Mouse (Mus musculus): Measurements from ENCODE around the gene Cfap74.
"Not testable (repeated sequence)": the region's sequence is repeated elsewhere in the genome, so short reads cannot be mapped to it uniquely, and the experiment has no call there.

The Cfap74 gene

GRCm38 (mm10) chr4:155469590-155470262, 60.7 kb downstream of the Cfap74 start:
- no peak for DNase-seq (ENCODE audit: low spot score)

GRCm38 (mm10) chr4:155470263-155470953, 61.4 kb downstream of the Cfap74 start:
- DNase-seq (ENCODE audit: low spot score): no peak

GRCm38 (mm10) chr4:155470997-155471396, 62.0 kb downstream of the Cfap74 start:
- no peak for DNase-seq (ENCODE audit: low spot score)

DNA sequence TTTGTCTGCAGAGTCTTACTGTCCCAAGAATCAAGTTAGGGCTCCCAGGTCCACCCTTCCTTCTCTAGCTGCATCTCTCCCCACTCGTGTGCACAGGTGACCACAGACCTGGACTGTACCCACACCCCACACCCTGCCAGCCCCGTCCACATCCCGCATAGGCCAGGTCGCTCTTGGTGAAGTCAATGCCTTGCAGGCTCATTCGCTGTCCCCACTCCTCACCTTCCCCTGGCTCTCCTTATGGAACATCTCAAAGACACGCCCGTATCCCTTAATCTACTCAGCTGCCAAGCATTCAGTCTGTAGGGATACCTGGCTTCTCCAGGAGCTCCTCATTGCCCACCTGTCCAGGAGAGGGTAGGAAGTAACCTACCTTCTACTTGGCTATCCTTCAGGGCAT, 62.4 kb downstream of the Cfap74 start:
- no peak for DNase-seq (ENCODE audit: low spot score)

- DNase-seq (ENCODE audit: low spot score): no peak
Observed at GRCm38 (mm10) chr4:155472716-155473290, 63.8 kb downstream of the Cfap74 start.

- peak; percentile 62 for DNase-seq (ENCODE audit: low spot score)
Observed at GRCm38 (mm10) chr4:155473319-155473718, 64.3 kb downstream of the Cfap74 start.

GRCm38 (mm10) chr4:155473796-155474195, 64.8 kb downstream of the Cfap74 start:
- DNase-seq (ENCODE audit: low spot score): not testable (repeated sequence)

- DNase-seq (ENCODE audit: low spot score): peak; percentile 89
Observed at GRCm38 (mm10) chr4:155481381-155482124, 72.6 kb downstream of the Cfap74 start.

GRCm38 (mm10) chr4:155482125-155482480, 73.1 kb downstream of the Cfap74 start:
- no peak for DNase-seq (ENCODE audit: low spot score)

DNA sequence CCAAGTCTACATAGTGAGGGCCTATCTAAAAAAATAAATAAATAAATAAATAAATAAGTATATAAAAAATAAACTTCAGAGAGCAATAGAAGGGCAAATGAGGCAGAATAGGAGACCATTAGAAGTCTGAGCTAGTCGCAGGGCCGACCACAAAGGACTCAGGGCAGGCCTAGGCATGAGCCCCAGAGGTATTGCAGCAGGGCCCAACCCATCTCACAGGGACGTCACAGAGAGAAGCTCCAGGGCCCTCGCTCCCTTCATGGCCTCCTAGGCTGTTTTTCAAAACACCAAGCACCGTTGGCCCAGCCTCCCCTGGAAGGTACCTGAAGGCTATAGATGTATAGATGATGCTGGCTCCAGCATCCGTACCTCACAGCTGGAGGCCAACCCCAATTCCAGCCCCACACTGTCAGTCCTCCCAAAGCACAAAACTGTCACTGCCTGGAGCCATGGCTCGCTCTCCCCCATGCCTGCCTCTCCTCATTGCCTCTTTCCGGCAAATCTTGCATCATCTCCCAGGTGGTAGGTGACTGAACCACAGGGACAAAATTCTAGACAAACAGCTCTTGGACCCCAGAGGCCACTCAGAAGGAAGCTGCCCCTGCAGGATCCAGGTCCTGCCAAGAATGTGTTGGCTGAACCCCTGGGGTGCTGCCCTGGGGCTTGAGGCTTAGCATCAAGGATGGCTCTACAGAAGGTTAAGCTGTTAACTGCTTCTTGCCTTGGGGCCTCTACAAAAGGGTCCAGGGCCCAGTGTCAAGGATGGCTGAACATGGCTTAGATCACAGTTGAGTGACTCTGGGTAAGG, 73.9 kb downstream of the Cfap74 start:
- DNase-seq (ENCODE audit: low spot score): peak; percentile 52

GRCm38 (mm10) chr4:155485521-155485920, 76.5 kb downstream of the Cfap74 start:
- no peak for DNase-seq (ENCODE audit: low spot score)

- no peak for DNase-seq (ENCODE audit: low spot score)
Observed at GRCm38 (mm10) chr4:155487746-155488145, 78.8 kb downstream of the Cfap74 start.

GRCm38 (mm10) chr4:155488232-155489025, 79.4 kb downstream of the Cfap74 start:
- peak; percentile 98 for DNase-seq (ENCODE audit: low spot score)

DNA sequence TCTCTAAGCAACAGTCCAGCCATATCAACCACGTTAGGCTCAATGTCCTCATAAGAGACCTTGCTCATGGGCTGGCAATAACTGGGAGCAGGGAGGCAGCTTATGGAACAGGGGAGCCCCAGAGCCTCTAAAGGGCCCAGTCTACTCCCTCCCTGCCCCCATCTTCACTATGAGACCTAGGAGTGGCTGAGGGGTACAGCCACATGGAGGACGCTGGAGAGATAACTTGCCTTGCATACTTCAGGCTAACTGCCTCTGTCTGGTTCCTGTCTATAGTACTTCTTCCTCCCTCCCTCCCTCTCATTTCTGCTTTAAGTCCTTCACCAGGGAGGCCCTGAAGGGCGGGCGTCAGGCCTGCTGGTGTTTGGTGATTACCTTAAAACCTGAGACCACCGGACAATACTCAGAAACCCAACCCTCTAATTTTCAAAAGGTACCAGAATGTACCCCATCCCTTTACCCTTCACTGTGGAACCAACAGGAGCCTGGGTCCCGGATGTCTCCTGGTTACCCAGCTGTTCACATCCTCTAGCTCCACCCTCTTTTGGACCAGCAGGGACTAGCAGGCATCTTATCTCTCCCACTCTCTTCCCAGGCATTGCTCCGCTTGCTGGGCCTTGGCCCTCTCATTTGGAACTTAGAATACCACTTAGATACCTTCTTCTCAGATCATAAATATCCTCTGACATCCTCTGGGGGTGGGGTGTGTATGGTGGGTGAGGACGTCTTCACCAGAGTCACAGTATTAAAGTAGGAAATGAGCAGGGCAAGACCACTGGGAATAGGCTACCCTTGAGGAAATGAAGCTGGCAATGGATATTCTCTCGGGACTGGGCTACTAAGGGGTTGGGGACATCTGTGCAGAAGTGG, 80.3 kb downstream of the Cfap74 start:
- DNase-seq (ENCODE audit: low spot score): peak; percentile 60

DNA sequence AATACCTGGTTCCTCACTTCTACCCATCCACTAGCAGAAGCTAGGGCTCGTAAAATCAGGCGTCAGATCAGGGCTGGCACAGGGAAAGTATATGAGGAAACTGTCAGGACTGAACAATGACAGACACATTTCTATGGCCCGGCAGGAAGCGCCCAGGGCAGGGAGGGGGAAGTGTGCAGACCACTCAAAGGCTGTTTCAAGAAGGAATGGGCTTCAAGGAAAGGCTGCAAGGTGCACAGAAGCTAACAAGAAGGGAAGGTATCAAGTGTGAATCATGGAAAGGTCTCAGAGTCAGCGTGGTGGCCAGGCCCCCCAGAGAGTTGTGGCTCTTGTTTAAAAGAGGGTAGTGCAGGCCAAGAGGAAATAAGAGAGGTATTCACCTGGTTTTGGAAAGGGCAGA, 81.5 kb downstream of the Cfap74 start:
- DNase-seq (ENCODE audit: low spot score): no peak

- DNase-seq (ENCODE audit: low spot score): peak; percentile 94
Observed at GRCm38 (mm10) chr4:155490990-155491504, 82.1 kb downstream of the Cfap74 start, which contains the start of gene Gnb1. Gene Gnb1 (plus strand): TSS chr4:155491361.

DNA sequence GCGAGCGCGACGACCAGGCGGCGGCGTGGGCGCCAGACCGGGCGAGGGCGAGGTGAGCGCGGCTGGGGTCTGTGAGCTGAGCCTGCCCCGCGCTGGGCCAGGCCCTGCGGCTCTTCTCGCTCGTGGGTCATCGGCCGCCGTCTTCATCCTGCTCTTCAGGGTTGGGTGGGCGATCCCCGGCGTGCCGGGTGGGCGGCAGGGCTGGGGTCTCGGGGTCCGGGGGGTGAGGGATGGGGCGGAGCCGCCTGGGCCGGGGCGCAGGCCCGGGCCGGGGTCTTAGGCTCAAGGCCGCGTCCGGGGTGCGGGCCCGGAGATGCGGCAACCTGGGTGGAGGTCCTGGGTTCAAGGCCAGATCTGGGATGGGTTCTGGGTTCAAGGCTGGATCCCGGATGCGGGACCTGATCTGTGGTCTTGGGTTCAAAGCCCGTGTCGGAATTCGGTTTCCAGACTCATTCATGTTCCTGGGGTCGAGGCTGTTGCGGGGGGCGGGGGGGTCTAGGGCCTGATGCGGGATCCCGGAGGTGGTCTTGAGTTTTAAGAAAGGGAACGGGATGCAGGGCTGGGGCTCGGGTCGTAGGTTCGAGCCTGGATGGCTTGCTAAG, 82.6 kb downstream of the Cfap74 start:
- no peak for DNase-seq (ENCODE audit: low spot score)

DNA sequence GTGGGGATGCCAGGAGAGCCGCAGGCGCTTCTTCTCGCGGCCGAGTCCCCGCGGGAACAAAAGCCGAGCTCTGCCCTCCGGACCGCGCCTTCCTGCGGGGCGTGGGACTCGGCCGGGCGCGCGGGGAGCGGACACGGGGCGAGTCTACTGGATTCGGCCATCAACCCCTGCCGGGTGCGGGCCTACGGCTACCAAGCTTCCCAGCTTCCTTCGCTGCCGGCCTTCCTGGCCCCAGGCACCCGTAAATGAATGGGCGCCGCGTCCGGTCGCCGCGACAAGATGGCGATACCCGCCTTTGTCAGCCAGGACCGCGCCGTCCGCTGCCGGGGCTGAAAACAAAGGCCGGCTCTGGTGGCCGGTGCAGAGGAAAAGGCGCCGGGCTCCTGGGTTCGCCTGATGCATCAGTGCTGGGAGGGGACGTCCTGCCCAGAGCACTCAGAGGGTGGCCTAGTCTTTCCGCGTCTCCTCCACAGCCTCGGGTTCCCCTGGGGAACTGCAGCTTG, 83.2 kb downstream of the Cfap74 start:
- DNase-seq (ENCODE audit: low spot score): peak; percentile 72

DNA sequence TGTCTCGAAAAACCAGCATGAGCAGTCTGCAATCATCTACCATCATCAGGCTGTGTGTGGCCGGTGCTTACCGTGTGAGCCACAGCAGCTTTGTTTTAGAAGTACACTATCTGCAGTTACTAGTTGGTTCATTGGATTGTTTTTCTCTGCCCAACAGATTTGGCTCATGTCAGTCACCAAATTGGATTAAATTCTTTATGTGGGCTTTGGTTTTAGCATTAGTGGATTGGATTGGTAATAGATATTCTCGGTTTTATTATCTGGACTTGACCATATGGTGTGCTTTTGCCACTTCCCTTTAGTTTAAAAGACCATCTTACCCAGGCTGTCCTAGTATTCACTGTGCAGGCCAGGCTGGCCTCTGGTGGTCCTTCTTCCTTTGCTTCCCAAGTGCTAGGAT, 85.9 kb downstream of the Cfap74 start:
- no peak for DNase-seq (ENCODE audit: low spot score)

All from MN1 (cell line).